Mouse (Mus musculus): ENCODE measurements around the gene B9d1.

GRCm38 (mm10) chr11:61485541-61486457 lies 19.1 kb upstream of the B9d1 start:
- TF ChIP-seq POLR2A (IDR thresholded peaks at IDR 0.05; ENCODE audit: low read depth, low read length) (no peak), CTCF (conservative IDR thresholded peaks at IDR 0.05; ENCODE audit: insufficient read depth, insufficient read length, low read depth, low read length) (no peak)
